Mouse (Mus musculus) cortical plate, adult 2 months (tissue): ENCODE measurements at regions not wholly inside any gene's neighbourhood (a gene's known extent, or its start where the extent isn't known, plus 50 kb on each side); places are given as distances from the start of the nearest gene placed in this dataset.

ENCODE experiments used
- CTCF ChIP-seq: fragments of 200-500 bp; IDR thresholded peaks from 2 replicates; pipeline ENCODE4 v1.5.1; 2011; ENCODE audit warnings: mild to moderate bottlenecking, control low read depth, low read length; ENCODE audit not compliant: insufficient read depth; ENCODE audit errors: extremely low read depth
- POLR2A ChIP-seq: fragments of 200-500 bp; IDR thresholded peaks from 2 replicates; pipeline ENCODE4 v1.6.1; 2011; ENCODE audit warnings: mild to moderate bottlenecking, low read length, control low read depth; ENCODE audit not compliant: insufficient read depth; ENCODE audit errors: extremely low read depth

- TF ChIP-seq CTCF: no peak
- TF ChIP-seq POLR2A: no peak
These were observed 172.0 kb downstream of the Lurap1l start for GRCm38 (mm10) chr4:81082290-81082947.
